Mouse (Mus musculus): Measurements from ENCODE around the gene Tsnax. TPM values are rescaled to one million over a fixed set of nuclear protein-coding genes. Genes with fewer than 3 reads are reported as not detected.

The Tsnax gene
- total and polyA plus RNA-seq, 3 experiments = 105 to 160 TPM; not detected in 1

GRCm38 (mm10) chr8:125041496-125041895 lies 28.7 kb downstream of the Tsnax start:
- Histone ChIP-seq H3K36me3 (ENCODE audit: control insufficient read depth in 1 of 2, insufficient read depth in 2 of 2, low read length in 2 of 2) (peaks cover 0 to 2% of the 10 kb centered on the region in 2 experiments; a peak in 1 of 4 replicates), H3K9me3 (replicated peaks; ENCODE audit: insufficient read depth, low read length) (no peaks in the 10 kb centered on the region), H3K79me2 (ENCODE audit: control insufficient read depth, insufficient read depth, low read length, poor library complexity) (no peaks in the 10 kb centered on the region), H3K9ac (ENCODE audit: control insufficient read depth, low read depth, low read length, poor library complexity, severe bottlenecking) (no peak overlapping the region), H3K4me1 (ENCODE audit: control insufficient read depth in 1 of 2, insufficient read depth in 2 of 2, low read length in 2 of 2) (no peaks in the 10 kb centered on the region), H3K27me3 (ENCODE audit: control insufficient read depth in 1 of 2, insufficient read depth in 2 of 2, low read length in 2 of 2) (no peaks in the 10 kb centered on the region), H3K4me3 (ENCODE audit: control insufficient read depth in 1 of 2, insufficient read depth in 1 of 2, low read depth in 2 of 2, low read length in 2 of 2) (no peak overlapping the region), H3K27ac (ENCODE audit: control insufficient read depth, low read depth, low read length) (no peak overlapping the region)
- TF ChIP-seq KAT2A (conservative IDR thresholded peaks at IDR 0.05; ENCODE audit: low read depth, low read length) (no peak), CTCF (IDR thresholded peaks at IDR 0.05 in 2 of 3, conservative IDR thresholded peaks at IDR 0.05 in 1 of 3; ENCODE audit: control insufficient read depth in 1 of 3, insufficient read depth in 1 of 3, low read depth in 2 of 3, low read length in 3 of 3, poor library complexity in 1 of 3, severe bottlenecking in 1 of 3) (no peak), MXI1 (IDR thresholded peaks at IDR 0.05; ENCODE audit: low read depth, low read length) (no peak), MYC (IDR thresholded peaks at IDR 0.05; ENCODE audit: low read depth, low read length) (no peak), GABPA (IDR thresholded peaks at IDR 0.05; ENCODE audit: low read depth, low read length) (no peak), UBTF (IDR thresholded peaks at IDR 0.05; ENCODE audit: borderline replicate concordance, insufficient read depth, low read depth, low read length) (no peak), USF2 (IDR thresholded peaks at IDR 0.05; ENCODE audit: borderline replicate concordance in 1 of 2, insufficient read depth in 1 of 2, low read depth in 1 of 2, low read length in 2 of 2) (no peak), POLR2AphosphoS5 (IDR thresholded peaks at IDR 0.05; ENCODE audit: borderline replicate concordance, low read depth, low read length) (no peak), USF1 (IDR thresholded peaks at IDR 0.05; ENCODE audit: low read depth, low read length) (no peak), ZMIZ1 (IDR thresholded peaks at IDR 0.05; ENCODE audit: low read depth, low read length) (no peak), SIN3A (IDR thresholded peaks at IDR 0.05; ENCODE audit: low read length) (no peak), TBP (IDR thresholded peaks at IDR 0.05; ENCODE audit: low read depth, low read length) (no peak), NRF1 (IDR thresholded peaks at IDR 0.05; ENCODE audit: insufficient read depth, low read depth, low read length, poor library complexity, severe bottlenecking) (no peak), ZKSCAN1 (IDR thresholded peaks at IDR 0.05; ENCODE audit: low read depth, low read length) (no peak), RAD21 (IDR thresholded peaks at IDR 0.05; ENCODE audit: low read depth, low read length) (no peak)
- no peak for DNase-seq (ENCODE audit: low read depth, low spot score)

- TF ChIP-seq BHLHE40 (IDR thresholded peaks at IDR 0.05; ENCODE audit: borderline replicate concordance, low read depth, low read length) = no peak
- no peak for TF ChIP-seq EP300 (IDR thresholded peaks at IDR 0.05; ENCODE audit: low read depth in 1 of 2, low read length in 2 of 2)
- no peak for TF ChIP-seq MAZ (IDR thresholded peaks at IDR 0.05; ENCODE audit: low read depth, low read length)
- TF ChIP-seq POLR2A (IDR thresholded peaks at IDR 0.05; ENCODE audit: control insufficient read depth in 1 of 2, insufficient read depth in 1 of 2, low read depth in 1 of 2, low read length in 2 of 2, poor library complexity in 1 of 2) = no peak
- TF ChIP-seq USF1 (IDR thresholded peaks at IDR 0.05; ENCODE audit: low read depth, low read length) = no peak
- TF ChIP-seq TAL1 (IDR thresholded peaks at IDR 0.05; ENCODE audit: low read length) = no peak
- TF ChIP-seq CHD2 (IDR thresholded peaks at IDR 0.05; ENCODE audit: low read length) = no peak
- no peak for TF ChIP-seq ZC3H11A (IDR thresholded peaks at IDR 0.05; ENCODE audit: low read depth, low read length)
- no peak for TF ChIP-seq MEF2A (IDR thresholded peaks at IDR 0.05; ENCODE audit: extremely low read depth, insufficient replicate concordance, low read depth, low read length, poor library complexity, severe bottlenecking)
- TF ChIP-seq SMC3 (IDR thresholded peaks at IDR 0.05; ENCODE audit: low read depth, low read length) = no peak
- no peak for TF ChIP-seq ETS1 (IDR thresholded peaks at IDR 0.05; ENCODE audit: low read depth, low read length)
- no peak for TF ChIP-seq POLR2AphosphoS2 (IDR thresholded peaks at IDR 0.05; ENCODE audit: low read length)
- no peak for TF ChIP-seq NRF1 (IDR thresholded peaks at IDR 0.05; ENCODE audit: insufficient read depth, low read depth, low read length, poor library complexity, severe bottlenecking)
- no peak for TF ChIP-seq CHD1 (IDR thresholded peaks at IDR 0.05; ENCODE audit: low read depth, low read length)
- no peak for TF ChIP-seq UBTF (IDR thresholded peaks at IDR 0.05; ENCODE audit: borderline replicate concordance, insufficient read depth, low read depth, low read length)
- TF ChIP-seq CTCF (IDR thresholded peaks at IDR 0.05 in 2 of 3, conservative IDR thresholded peaks at IDR 0.05 in 1 of 3; ENCODE audit: control insufficient read depth in 1 of 3, insufficient read depth in 1 of 3, low read depth in 2 of 3, low read length in 3 of 3, poor library complexity in 1 of 3, severe bottlenecking in 1 of 3) = no peak
- TF ChIP-seq HCFC1 (IDR thresholded peaks at IDR 0.05; ENCODE audit: low read depth, low read length) = no peak
- no peak for TF ChIP-seq ZKSCAN1 (IDR thresholded peaks at IDR 0.05; ENCODE audit: low read depth, low read length)
- H3K9me3 ChIP-seq (replicated peaks; ENCODE audit: insufficient read depth, low read length) = no peaks in the 10 kb centered on the region
- no peaks in the 10 kb centered on the region for H3K79me2 ChIP-seq (ENCODE audit: control insufficient read depth, insufficient read depth, low read length, poor library complexity)
Measured at GRCm38 (mm10) chr8:125043394-125043793, 30.6 kb downstream of the Tsnax start.

More at GRCm38 (mm10) chr8:125043394-125043793, 30.6 kb downstream of the Tsnax start:
- Histone ChIP-seq H3K27me3 (ENCODE audit: control insufficient read depth in 1 of 2, insufficient read depth in 2 of 2, low read length in 2 of 2) (no peaks in the 10 kb centered on the region), H3K4me1 (ENCODE audit: control insufficient read depth in 1 of 2, insufficient read depth in 2 of 2, low read length in 2 of 2) (no peaks in the 10 kb centered on the region), H3K27ac (ENCODE audit: control insufficient read depth, low read depth, low read length) (no peak overlapping the region), H3K36me3 (ENCODE audit: control insufficient read depth in 1 of 2, insufficient read depth in 2 of 2, low read length in 2 of 2) (no peaks in the 10 kb centered on the region), H3K4me3 (ENCODE audit: control insufficient read depth in 1 of 2, insufficient read depth in 1 of 2, low read depth in 2 of 2, low read length in 2 of 2) (no peak overlapping the region), H3K9ac (ENCODE audit: control insufficient read depth, low read depth, low read length, poor library complexity, severe bottlenecking) (no peak overlapping the region)
- DNase-seq (ENCODE audit: low read depth, low spot score) = no peak
